Mouse (Mus musculus) heart, embryonic 14.5 days (tissue): ENCODE results near the gene Enthd1. TPM values are rescaled to one million over a fixed set of nuclear protein-coding genes. Genes with fewer than 3 reads are reported as not detected.

ENCODE experiments used
- ATAC-seq: fragments of 200-750 bp; cut with Nextera tagmentation; 2 replicates; pipeline ENCODE4 v1.8.0; 2017; ENCODE audit warnings: low read depth, moderate TSS enrichment; ENCODE audit not compliant: insufficient number of reproducible peaks, insufficient read depth, low FRiP score
- H3K27ac ChIP-seq, 2 experiments: fragments of 200-500 bp in 1 of 2; fragments of 300-500 bp in 1 of 2; sonication (generic) in 1 of 2; replicated peaks in 1 of 2; 2 replicates each; pipeline ENCODE4 v1.5.1; 2012 to 2014; ENCODE audit warnings: low read depth in 2 of 2, low read length in 2 of 2, control low read depth in 1 of 2, mild to moderate bottlenecking in 1 of 2, mixed read lengths in 1 of 2; ENCODE audit not compliant: control insufficient read depth in 1 of 2, insufficient read depth in 1 of 2
- H3K27me3 ChIP-seq: fragments of 300-500 bp; sonication (generic); 2 replicates; pipeline ENCODE4 v1.6.1; 2014; ENCODE audit warnings: mild to moderate bottlenecking, low read length, control low read depth; ENCODE audit not compliant: control insufficient read depth, insufficient read depth
- H3K36me3 ChIP-seq: fragments of 300-500 bp; sonication (generic); 2 replicates; pipeline ENCODE4 v1.6.1; 2014; ENCODE audit warnings: mild to moderate bottlenecking, control low read depth, low read length, mixed read lengths; ENCODE audit not compliant: control insufficient read depth, insufficient read depth
- H3K4me1 ChIP-seq, 2 experiments: fragments of 200-500 bp in 1 of 2; fragments of 300-500 bp in 1 of 2; sonication (generic) in 1 of 2; 2 replicates each; pipeline ENCODE4 v1.6.1; 2012 to 2014; ENCODE audit warnings: low read length in 2 of 2, control low read depth in 1 of 2, mixed read lengths in 1 of 2; ENCODE audit not compliant: control insufficient read depth in 2 of 2, insufficient read depth in 2 of 2
- H3K4me2 ChIP-seq: fragments of 300-500 bp; sonication (generic); 2 replicates; pipeline ENCODE4 v1.6.1; 2014; ENCODE audit warnings: mild to moderate bottlenecking, low read length
- H3K4me3 ChIP-seq, 2 experiments: fragments of 200-500 bp in 1 of 2; fragments of 300-500 bp in 1 of 2; sonication (generic) in 1 of 2; 2 replicates each; pipeline ENCODE4 v1.5.1; 2012 to 2014; ENCODE audit warnings: low read length in 2 of 2, mild to moderate bottlenecking in 2 of 2, control low read depth in 1 of 2, low read depth in 1 of 2, moderate library complexity in 1 of 2; ENCODE audit not compliant: control insufficient read depth in 1 of 2, insufficient read depth in 1 of 2
- H3K9ac ChIP-seq: fragments of 300-500 bp; sonication (generic); 2 replicates; pipeline ENCODE4 v1.6.1; 2014; ENCODE audit warnings: mild to moderate bottlenecking, low read length
- H3K9me3 ChIP-seq: fragments of 300-500 bp; sonication (generic); 2 replicates; pipeline ENCODE4 v1.6.1; 2016; ENCODE audit warnings: low read length, control low read depth; ENCODE audit not compliant: control insufficient read depth
- WGBS: fragments of 180-500 bp; shearing (Covaris S2); extraction: QIAGEN DNeasy Blood & Tissue Kit; methylation state at CpG from one replicate; pipeline ENCODE4 v1.1.7; 2014; 5-methylcytosine and 5-hydroxymethylcytosine counted together
- polyA plus RNA-seq: library from polyadenylated mRNA; unstranded; fragments of >200 nt; fragmentation: Nextera tagmentation; extraction: Ambion mirVana; gene quantifications from 2 replicates; pipeline ENCODE4 v1.2.1, GENCODE M21; 2014

Enthd1 gene
- polyA plus RNA-seq, 1 experiment from 2014 or later: not detected

DNA sequence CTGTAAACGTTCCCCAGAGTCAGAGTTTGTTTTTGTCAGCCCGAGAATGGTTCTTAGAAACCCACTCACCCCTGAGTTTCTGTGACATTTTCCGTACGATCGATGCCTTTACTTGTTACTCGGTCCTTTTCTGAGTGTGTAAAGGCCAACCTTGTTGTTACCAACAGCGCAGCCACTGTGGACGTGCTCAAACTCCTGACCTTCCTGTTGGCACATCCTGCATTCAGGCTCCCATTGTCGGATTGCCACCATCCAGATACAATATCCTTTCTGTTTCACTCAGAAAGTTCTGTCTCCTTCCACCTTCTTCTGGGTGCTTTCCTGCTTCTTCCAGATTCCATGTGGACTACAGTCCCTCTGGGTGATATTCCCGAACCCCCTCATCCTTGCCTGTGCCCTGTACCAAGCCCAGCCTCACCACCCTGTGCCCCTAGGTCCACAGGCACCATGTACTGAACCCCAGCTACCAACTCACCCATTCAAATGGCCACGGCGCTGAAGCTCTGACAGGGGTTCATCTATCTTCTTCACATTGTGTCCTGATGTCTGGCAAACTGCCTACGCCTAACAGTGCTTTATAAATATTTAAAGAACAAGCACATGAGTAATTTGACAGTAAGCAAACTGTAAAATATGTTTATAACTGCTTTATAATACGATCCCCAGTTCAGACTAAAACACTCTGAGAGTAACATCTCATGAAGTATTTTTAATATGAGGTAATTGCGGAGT is 118.8 kb downstream of the Enthd1 start:
- ATAC-seq: no peak
- no peak overlapping the region for H3K4me2 ChIP-seq
- H3K9me3 ChIP-seq: peaks cover 6% of the 10 kb centered on the region; the same call in 1 of the 2 replicates
- peaks cover 4% of the 10 kb centered on the region; the same call in 1 of the 2 replicates for H3K27me3 ChIP-seq
- no peaks in the 10 kb centered on the region for H3K36me3 ChIP-seq
- no peak overlapping the region for H3K27ac ChIP-seq
- no peak overlapping the region for H3K9ac ChIP-seq
- no peak overlapping the region for H3K4me3 ChIP-seq
- WGBS: 79% methylated on average over 15 of the region's 15 CpGs
- H3K4me1 ChIP-seq: no peaks in the 10 kb centered on the region; a peak in 1 of 4 replicates

- Histone ChIP-seq H3K4me1 (no peaks in the 10 kb centered on the region; a peak in 2 of 4 replicates), H3K36me3 (no peaks in the 10 kb centered on the region), H3K27me3 (peaks cover 17% of the 10 kb centered on the region; the same call in 1 of the 2 replicates), H3K27ac (no peak overlapping the region), H3K9me3 (no peaks in the 10 kb centered on the region), H3K9ac (no peak overlapping the region), H3K4me2 (no peak overlapping the region), H3K4me3 (no peak overlapping the region)
- ATAC-seq: no peak
- 21% methylated on average over 6 of the region's 6 CpGs for WGBS
Measured at GRCm38 (mm10) chr15:80440195-80440594, 124.8 kb downstream of the Enthd1 start.

- Histone ChIP-seq H3K9me3 (no peaks in the 10 kb centered on the region), H3K27ac (no peak overlapping the region), H3K36me3 (no peaks in the 10 kb centered on the region), H3K9ac (no peak overlapping the region), H3K4me1 (no peaks in the 10 kb centered on the region; a peak in 2 of 4 replicates), H3K27me3 (peaks cover 17% of the 10 kb centered on the region; the same call in 1 of the 2 replicates), H3K4me2 (no peak overlapping the region), H3K4me3 (no peak overlapping the region)
- 60% methylated on average over 9 of the region's 9 CpGs for WGBS
- ATAC-seq: no peak
Measured at GRCm38 (mm10) chr15:80438423-80438822, 126.5 kb downstream of the Enthd1 start.

GRCm38 (mm10) chr15:80437996-80438395 is 127.0 kb downstream of the Enthd1 start:
- H3K27ac ChIP-seq: no peak overlapping the region
- H3K36me3 ChIP-seq: no peaks in the 10 kb centered on the region
- 81% methylated on average over 9 of the region's 9 CpGs for WGBS
- H3K9ac ChIP-seq: no peak overlapping the region
- no peaks in the 10 kb centered on the region; a peak in 2 of 4 replicates for H3K4me1 ChIP-seq
- no peak overlapping the region for H3K4me2 ChIP-seq
- H3K27me3 ChIP-seq: peaks cover 17% of the 10 kb centered on the region; the same call in 1 of the 2 replicates
- H3K9me3 ChIP-seq: no peaks in the 10 kb centered on the region
- no peak for ATAC-seq
- no peak overlapping the region for H3K4me3 ChIP-seq

DNA sequence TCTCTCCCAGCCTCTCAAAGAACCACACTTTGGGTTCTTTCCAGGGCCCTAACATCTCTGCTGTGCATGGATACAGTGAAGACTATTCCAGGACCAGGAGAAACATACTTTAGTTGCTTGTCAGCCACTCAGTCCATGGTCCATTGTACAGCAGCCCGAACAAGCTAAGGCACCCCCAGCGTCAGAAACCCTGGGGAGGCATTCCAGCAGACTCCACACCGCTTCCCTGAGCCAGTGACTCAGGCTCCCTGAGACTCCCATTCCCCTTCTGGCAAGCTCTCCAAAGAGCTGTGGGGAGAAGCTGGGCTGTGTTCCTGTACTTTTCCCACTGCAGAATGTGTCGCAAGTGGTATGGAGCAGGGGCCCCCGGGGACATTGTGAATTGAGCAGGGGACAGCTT is 128.0 kb downstream of the Enthd1 start:
- Histone ChIP-seq H3K27me3 (peaks cover 18% of the 10 kb centered on the region), H3K4me3 (no peak overlapping the region), H3K27ac (no peak overlapping the region), H3K9ac (no peak overlapping the region), H3K4me2 (no peak overlapping the region), H3K9me3 (no peaks in the 10 kb centered on the region), H3K4me1 (no peaks in the 10 kb centered on the region; a peak in 2 of 4 replicates), H3K36me3 (no peaks in the 10 kb centered on the region)
- no peak for ATAC-seq
- WGBS: 50% methylated on average over 5 of the region's 5 CpGs

- H3K4me3 ChIP-seq: no peak overlapping the region
- H3K9ac ChIP-seq: no peak overlapping the region
- no peaks in the 10 kb centered on the region for H3K4me1 ChIP-seq
- H3K27me3 ChIP-seq: peaks cover 13% of the 10 kb centered on the region
- no peaks in the 10 kb centered on the region for H3K9me3 ChIP-seq
- H3K27ac ChIP-seq: no peak overlapping the region
- WGBS: 80% methylated on average over 11 of the region's 11 CpGs
- no peak overlapping the region for H3K4me2 ChIP-seq
- no peaks in the 10 kb centered on the region for H3K36me3 ChIP-seq
- no peak for ATAC-seq
Measured at GRCm38 (mm10) chr15:80430324-80430723, 134.6 kb downstream of the Enthd1 start.

DNA sequence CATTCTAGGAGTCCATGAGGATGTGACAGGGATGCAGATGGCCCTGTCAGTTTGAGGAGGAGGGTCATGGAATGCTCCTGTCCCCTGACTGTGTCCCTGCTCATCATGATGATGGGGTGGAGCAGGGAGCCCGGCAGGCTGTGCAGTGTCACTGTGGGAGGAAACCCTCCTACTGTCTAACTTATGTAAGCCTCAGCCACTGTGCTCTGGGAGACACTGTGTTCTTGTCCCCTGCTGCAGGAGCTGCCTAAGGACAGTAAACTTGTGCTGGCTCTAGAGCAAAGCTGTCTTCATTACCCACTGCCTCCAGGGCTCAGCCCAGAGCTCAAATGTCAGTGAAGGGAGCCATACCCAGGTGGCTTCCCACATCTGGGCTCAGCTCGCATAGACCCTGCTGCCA is 146.8 kb downstream of the Enthd1 start:
- H3K27me3 ChIP-seq: peaks cover 7% of the 10 kb centered on the region; the same call in 1 of the 2 replicates
- no peak for ATAC-seq
- H3K4me2 ChIP-seq: no peak overlapping the region
- H3K36me3 ChIP-seq: no peaks in the 10 kb centered on the region
- H3K4me3 ChIP-seq: no peak overlapping the region
- H3K27ac ChIP-seq: no peak overlapping the region
- H3K9ac ChIP-seq: no peak overlapping the region
- no peaks in the 10 kb centered on the region for H3K9me3 ChIP-seq
- peaks cover 9% of the 10 kb centered on the region in 2 experiments for H3K4me1 ChIP-seq
- WGBS: 64% methylated on average over 2 of the region's 2 CpGs
